In the genomic region with DNA sequence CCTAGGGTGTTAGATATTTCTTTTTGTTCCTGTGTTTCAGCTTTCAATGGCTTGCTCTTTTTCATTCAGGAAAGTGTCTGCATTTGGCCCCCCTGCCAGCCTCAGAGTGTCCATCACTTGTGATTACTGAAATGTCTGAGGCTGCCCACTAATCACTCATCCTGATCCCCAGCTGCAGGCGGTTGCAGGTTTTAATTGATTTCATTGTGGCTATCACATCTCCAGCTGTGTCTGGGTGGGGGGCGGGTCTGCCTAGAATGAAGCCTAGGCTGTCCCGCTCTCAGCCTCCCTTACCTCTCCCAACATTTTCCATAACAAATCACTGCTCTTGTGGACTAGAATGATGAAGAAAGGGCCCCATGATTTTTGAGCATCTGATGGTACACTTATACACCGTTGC, we compare ENCODE assay signal across 28 mouse cellular contexts. TPM values are rescaled to one million over a fixed set of nuclear protein-coding genes. Genes with fewer than 3 reads are reported as not detected.
A peak's percentile ranks its signal among the peaks of the same experiment; 100 is the strongest.
DNase-seq lines count a peak whose midpoint lies in the region; ATAC-seq and TF ChIP-seq lines count a peak whose summit lies in the region.
"Had no signal": no experiment of that assay in that cellular context is flagged by ENCODE, and none has a peak within 500 bp of the region (broad histone marks: within the 10 kb centered on the region; RNA-seq: fewer than 3 reads in every experiment).

No protein-coding gene starts in this region.

- DNase-seq in midbrain, postnatal 0 days (ENCODE audit: low spot score): peak; percentile 3
- DNase-seq in midbrain, embryonic 10.5 days (ENCODE audit: low spot score): no peak
- DNase-seq in ZHBTc4 (ENCODE audit: low read depth, low spot score): peak; percentile 60
- DNase-seq in hindbrain, embryonic 14.5 days (ENCODE audit: low spot score): no peak
- DNase-seq in adipocyte (ENCODE audit: low spot score): no peak
- no peak for DNase-seq in testis, postnatal 14 days (ENCODE audit: low spot score)
- DNase-seq: adrenal gland, adult 8-10 months; adrenal gland, postnatal 36 days; B cell, adult 2 months; cerebellum, adult 11 months; cerebellum, adult 8-10 months; cerebellum, postnatal 25 days; forebrain, postnatal 0 days; gastrocnemius, postnatal 14 days; heart, adult 2 months; heart, postnatal 14 days had no signal

- H3K4me2 ChIP-seq in forebrain, embryonic 12.5 days: no peak overlapping the region
- no peak overlapping the region for H3K4me2 ChIP-seq in forebrain, embryonic 13.5 days
- no peak overlapping the region for H3K4me2 ChIP-seq in midbrain, postnatal 0 days (ENCODE audit: low read depth, low read length, poor library complexity, severe bottlenecking)
- H3K4me2 ChIP-seq in hindbrain, embryonic 14.5 days (replicated peaks): no peak overlapping the region
- H3K4me2 ChIP-seq: embryonic facial prominence, embryonic 12.5 days; heart, embryonic 11.5 days; heart, embryonic 15.5 days had no signal

- H3K27me3 ChIP-seq in forebrain, embryonic 12.5 days: peaks cover 40% of the 10 kb centered on the region
- peaks cover 35% of the 10 kb centered on the region for H3K27me3 ChIP-seq in forebrain, embryonic 13.5 days
- H3K27me3 ChIP-seq in midbrain, postnatal 0 days (ENCODE audit: insufficient read depth, low read length): 0 out of 2 replicates have a peak, but pooled peaks cover 2% of the 10 kb centered on the region
- peaks cover 51% of the 10 kb centered on the region for H3K27me3 ChIP-seq in midbrain, embryonic 10.5 days (ENCODE audit: low read depth, poor library complexity, severe bottlenecking)
- H3K27me3 ChIP-seq in hindbrain, embryonic 14.5 days (ENCODE audit: control insufficient read depth, insufficient read depth, low read length): peaks cover 24% of the 10 kb centered on the region

- peak; percentile 53; the same call in 1 of the 2 replicates for ATAC-seq in forebrain, embryonic 12.5 days (ENCODE audit: low FRiP score)
- no peak for ATAC-seq in forebrain, embryonic 13.5 days
- no peak for ATAC-seq in midbrain, postnatal 0 days (ENCODE audit: low FRiP score)
- no peak for ATAC-seq in hindbrain, embryonic 14.5 days (ENCODE audit: low FRiP score)
- ATAC-seq: CD4-positive, CD25-positive, alpha-beta regulatory T cell, adult 4 months; forebrain, postnatal 0 days; inflammation-experienced regulatory T-cells, adult 6 months had no signal

- H3K4me3 ChIP-seq in forebrain, embryonic 12.5 days (replicated peaks): no peak overlapping the region
- no peak overlapping the region for H3K4me3 ChIP-seq in forebrain, embryonic 13.5 days
- no peak overlapping the region for H3K4me3 ChIP-seq in midbrain, postnatal 0 days (ENCODE audit: low read depth, low read length)
- no peak overlapping the region for H3K4me3 ChIP-seq in midbrain, embryonic 10.5 days
- H3K4me3 ChIP-seq in hindbrain, embryonic 14.5 days (replicated peaks; ENCODE audit: low read length): no peak overlapping the region
- H3K4me3 ChIP-seq: embryonic facial prominence, embryonic 12.5 days; heart, adult 2 months; heart, embryonic 15.5 days had no signal

- WGBS in forebrain, embryonic 12.5 days: 13% methylated on average over 4 of the region's 4 CpGs
- WGBS in forebrain, embryonic 13.5 days: 14% methylated on average over 4 of the region's 4 CpGs
- 18% methylated on average over 4 of the region's 4 CpGs for WGBS in midbrain, postnatal 0 days
- WGBS in midbrain, embryonic 10.5 days: 20% methylated on average over 4 of the region's 4 CpGs
- WGBS in hindbrain, embryonic 14.5 days: 18% methylated on average over 4 of the region's 4 CpGs

- no peak for TF ChIP-seq CTCF in midbrain, postnatal 0 days (IDR thresholded peaks at IDR 0.05)

- H3K4me1 ChIP-seq in forebrain, embryonic 12.5 days: peaks cover 27% of the 10 kb centered on the region
- peaks cover 17% of the 10 kb centered on the region for H3K4me1 ChIP-seq in forebrain, embryonic 13.5 days
- no peaks in the 10 kb centered on the region for H3K4me1 ChIP-seq in midbrain, postnatal 0 days (ENCODE audit: insufficient read depth, low read length)
- H3K4me1 ChIP-seq in midbrain, embryonic 10.5 days: peaks cover 27% of the 10 kb centered on the region
- H3K4me1 ChIP-seq in hindbrain, embryonic 14.5 days (replicated peaks; ENCODE audit: control insufficient read depth, insufficient read depth, low read length): peaks cover 21% of the 10 kb centered on the region

- no peaks in the 10 kb centered on the region for H3K36me3 ChIP-seq in forebrain, embryonic 12.5 days (replicated peaks)
- no peaks in the 10 kb centered on the region for H3K36me3 ChIP-seq in forebrain, embryonic 13.5 days (ENCODE audit: poor library complexity, severe bottlenecking)
- H3K36me3 ChIP-seq in midbrain, postnatal 0 days (ENCODE audit: insufficient read depth, low read length): no peaks in the 10 kb centered on the region
- H3K36me3 ChIP-seq in midbrain, embryonic 10.5 days: no peaks in the 10 kb centered on the region
- no peaks in the 10 kb centered on the region for H3K36me3 ChIP-seq in hindbrain, embryonic 14.5 days (replicated peaks; ENCODE audit: control insufficient read depth, insufficient read depth)
- H3K36me3 ChIP-seq: embryonic facial prominence, embryonic 12.5 days; heart, embryonic 15.5 days had no signal

- H3K9ac ChIP-seq in forebrain, embryonic 12.5 days: no peak overlapping the region
- no peak overlapping the region for H3K9ac ChIP-seq in forebrain, embryonic 13.5 days
- no peak overlapping the region for H3K9ac ChIP-seq in midbrain, postnatal 0 days (replicated peaks; ENCODE audit: low read length, poor library complexity, severe bottlenecking)
- H3K9ac ChIP-seq in hindbrain, embryonic 14.5 days: no peak overlapping the region
- H3K9ac ChIP-seq: embryonic facial prominence, embryonic 12.5 days; forebrain, postnatal 0 days; heart, embryonic 15.5 days had no signal

- no peaks in the 10 kb centered on the region for H3K9me3 ChIP-seq in forebrain, embryonic 12.5 days
- no peaks in the 10 kb centered on the region for H3K9me3 ChIP-seq in forebrain, embryonic 13.5 days (replicated peaks)
- no peaks in the 10 kb centered on the region for H3K9me3 ChIP-seq in midbrain, postnatal 0 days (ENCODE audit: low read length)
- H3K9me3 ChIP-seq in midbrain, embryonic 10.5 days (replicated peaks): no peaks in the 10 kb centered on the region
- no peaks in the 10 kb centered on the region for H3K9me3 ChIP-seq in hindbrain, embryonic 14.5 days (ENCODE audit: control insufficient read depth, low read length)
- H3K9me3 ChIP-seq: embryonic facial prominence, embryonic 12.5 days; heart, embryonic 15.5 days had no signal

- H3K27ac ChIP-seq in forebrain, embryonic 12.5 days: no peak overlapping the region
- no peak overlapping the region for H3K27ac ChIP-seq in forebrain, embryonic 13.5 days
- H3K27ac ChIP-seq in midbrain, postnatal 0 days (ENCODE audit: low read depth, low read length): no peak overlapping the region
- H3K27ac ChIP-seq in midbrain, embryonic 10.5 days (replicated peaks): no peak overlapping the region
- H3K27ac ChIP-seq in hindbrain, embryonic 14.5 days: 0 out of 2 replicates have a peak overlapping the region, but pooled peaks have one; percentile 26
- H3K27ac ChIP-seq: embryonic facial prominence, embryonic 12.5 days; heart, adult 2 months; heart, embryonic 15.5 days had no signal

RNA-seq across cellular contexts. Expression of a gene that starts 5.9 kb away (rescaled TPM):
- not detected in 2 replicates for polyA plus RNA-seq in forebrain, embryonic 12.5 days (2016; fragmentation: Nextera tagmentation; extraction: Ambion mirVana)
- 0.09 TPM in 1 of 2 replicates, not detected in the other for polyA plus RNA-seq in forebrain, embryonic 13.5 days (2015; fragmentation: Nextera tagmentation; extraction: Ambion mirVana)
- 0.33 and 0.66 TPM in 2 replicates for total RNA-seq in midbrain, postnatal 0 days (2014; rRNA removed)
- polyA plus RNA-seq in midbrain, postnatal 0 days (2015; fragmentation: Nextera tagmentation; extraction: Ambion mirVana): 1.1 and 1.5 TPM in 2 replicates
- polyA plus RNA-seq in midbrain, embryonic 10.5 days (2016; fragmentation: Nextera tagmentation; extraction: Ambion mirVana): 0.06 TPM in 1 of 2 replicates, not detected in the other
- 0.19 and 0.99 TPM in 2 replicates for polyA plus RNA-seq in hindbrain, embryonic 14.5 days (2014; fragmentation: Nextera tagmentation; extraction: Ambion mirVana)
- total RNA-seq: adrenal gland, adult 8-10 months; adrenal gland, postnatal 36 days; hematopoietic stem cell, adult 5-6 weeks; MEL had no signal
- polyA plus RNA-seq: CD4-positive, CD25-positive, alpha-beta regulatory T cell, adult 4 months; forebrain, embryonic 11.5 days; heart, embryonic 11.5 days; heart, embryonic 15.5 days; inflammation-experienced regulatory T-cells, adult 6 months had no signal

RNA-seq across cellular contexts. Expression of a gene that starts 8.3 kb away (rescaled TPM):
- polyA plus RNA-seq in forebrain, embryonic 12.5 days (2016; fragmentation: Nextera tagmentation; extraction: Ambion mirVana): not detected in 2 replicates
- not detected in 2 replicates for polyA plus RNA-seq in forebrain, embryonic 13.5 days (2015; fragmentation: Nextera tagmentation; extraction: Ambion mirVana)
- not detected in 2 replicates for total RNA-seq in midbrain, postnatal 0 days (2014; rRNA removed)
- polyA plus RNA-seq in midbrain, postnatal 0 days (2015; fragmentation: Nextera tagmentation; extraction: Ambion mirVana): not detected in 2 replicates
- 0.06 TPM in 1 of 2 replicates, not detected in the other for polyA plus RNA-seq in midbrain, embryonic 10.5 days (2016; fragmentation: Nextera tagmentation; extraction: Ambion mirVana)
- polyA plus RNA-seq in hindbrain, embryonic 14.5 days (2014; fragmentation: Nextera tagmentation; extraction: Ambion mirVana): not detected in 2 replicates
- total RNA-seq: adrenal gland, adult 8-10 months; adrenal gland, postnatal 36 days; forebrain, postnatal 0 days; gastrocnemius, adult 18-20 months; gastrocnemius, postnatal 14 days; heart, adult 2 months; heart, postnatal 14 days; hematopoietic stem cell, adult 5-6 weeks had no signal
- polyA plus RNA-seq: cortical plate, adult 2 months; embryonic facial prominence, embryonic 12.5 days; forebrain, embryonic 11.5 days; forebrain, postnatal 0 days; heart, adult 2 months; heart, embryonic 15.5 days; inflammation-experienced regulatory T-cells, adult 6 months had no signal

RNA-seq across cellular contexts. Expression of a gene that starts 35.7 kb away (rescaled TPM):
- 0.09 TPM in 1 of 2 replicates, not detected in the other for polyA plus RNA-seq in forebrain, embryonic 12.5 days (2016; fragmentation: Nextera tagmentation; extraction: Ambion mirVana)
- polyA plus RNA-seq in forebrain, embryonic 13.5 days (2015; fragmentation: Nextera tagmentation; extraction: Ambion mirVana): 0.09 TPM in 1 of 2 replicates, not detected in the other
- not detected in 2 replicates for total RNA-seq in midbrain, postnatal 0 days (2014; rRNA removed)
- not detected in 2 replicates for polyA plus RNA-seq in midbrain, postnatal 0 days (2015; fragmentation: Nextera tagmentation; extraction: Ambion mirVana)
- polyA plus RNA-seq in midbrain, embryonic 10.5 days (2016; fragmentation: Nextera tagmentation; extraction: Ambion mirVana): not detected in 2 replicates
- not detected in 2 replicates for polyA plus RNA-seq in hindbrain, embryonic 14.5 days (2014; fragmentation: Nextera tagmentation; extraction: Ambion mirVana)
- total RNA-seq: adrenal gland, adult 8-10 months; adrenal gland, postnatal 36 days; forebrain, postnatal 0 days; gastrocnemius, adult 18-20 months; gastrocnemius, postnatal 14 days; heart, adult 2 months; heart, postnatal 14 days; hematopoietic stem cell, adult 5-6 weeks had no signal
- polyA plus RNA-seq: CD4-positive, CD25-positive, alpha-beta regulatory T cell, adult 4 months; cortical plate, adult 2 months; forebrain, embryonic 11.5 days; forebrain, postnatal 0 days; heart, adult 2 months; heart, embryonic 11.5 days; heart, embryonic 15.5 days; inflammation-experienced regulatory T-cells, adult 6 months had no signal

RNA-seq across cellular contexts. Expression of a gene that starts 50.0 kb away (rescaled TPM):
- polyA plus RNA-seq in forebrain, embryonic 12.5 days (2016; fragmentation: Nextera tagmentation; extraction: Ambion mirVana): 7.9 and 8.4 TPM in 2 replicates
- polyA plus RNA-seq in forebrain, embryonic 13.5 days (2015; fragmentation: Nextera tagmentation; extraction: Ambion mirVana): 11.4 and 12.0 TPM in 2 replicates
- total RNA-seq in midbrain, postnatal 0 days (2014; rRNA removed): 85.2 and 87.4 TPM in 2 replicates
- 37.4 and 38.1 TPM in 2 replicates for polyA plus RNA-seq in midbrain, postnatal 0 days (2015; fragmentation: Nextera tagmentation; extraction: Ambion mirVana)
- 5.1 and 6.6 TPM in 2 replicates for polyA plus RNA-seq in midbrain, embryonic 10.5 days (2016; fragmentation: Nextera tagmentation; extraction: Ambion mirVana)
- polyA plus RNA-seq in hindbrain, embryonic 14.5 days (2014; fragmentation: Nextera tagmentation; extraction: Ambion mirVana): 23.2 and 27.5 TPM in 2 replicates

RNA-seq across cellular contexts. Expression of a gene that starts 50.3 kb away (rescaled TPM):
- polyA plus RNA-seq in forebrain, embryonic 12.5 days (2016; fragmentation: Nextera tagmentation; extraction: Ambion mirVana): 16.1 and 19.7 TPM in 2 replicates
- polyA plus RNA-seq in forebrain, embryonic 13.5 days (2015; fragmentation: Nextera tagmentation; extraction: Ambion mirVana): 16.8 and 17.2 TPM in 2 replicates
- 8.9 and 12.0 TPM in 2 replicates for total RNA-seq in midbrain, postnatal 0 days (2014; rRNA removed)
- polyA plus RNA-seq in midbrain, postnatal 0 days (2015; fragmentation: Nextera tagmentation; extraction: Ambion mirVana): 25.2 and 32.5 TPM in 2 replicates
- polyA plus RNA-seq in midbrain, embryonic 10.5 days (2016; fragmentation: Nextera tagmentation; extraction: Ambion mirVana): 23.8 and 25.9 TPM in 2 replicates
- 30.3 and 31.1 TPM in 2 replicates for polyA plus RNA-seq in hindbrain, embryonic 14.5 days (2014; fragmentation: Nextera tagmentation; extraction: Ambion mirVana)

Comparison
In these comparisons a context has a peak if more than half of its experiments do, and no peak if none do; other contexts are left out.
1. DNase-seq: peak in midbrain, postnatal 0 days (single experiment) and ZHBTc4 (single experiment); none in midbrain, embryonic 10.5 days (single experiment), hindbrain, embryonic 14.5 days (single experiment), adipocyte (single experiment) and testis, postnatal 14 days (single experiment).